Mouse (Mus musculus) heart, embryonic 11.5 days (tissue): ENCODE measurements at regions not wholly inside any gene's neighbourhood (a gene's known extent, or its start where the extent isn't known, plus 50 kb on each side); places are given as distances from the start of the nearest gene placed in this dataset.

Source experiments
- ATAC-seq: fragments of 200-750 bp; cut with Nextera tagmentation; replicated peaks from 2 replicates; pipeline ENCODE4 v1.8.0; 2017; ENCODE audit warnings: moderate library complexity; ENCODE audit not compliant: insufficient number of reproducible peaks, low FRiP score, low TSS enrichment
- H3K27ac ChIP-seq: fragments of 300-500 bp; sonication (generic); 2 replicates; pipeline ENCODE4 v1.5.1; 2014; ENCODE audit warnings: mild to moderate bottlenecking, low read depth, low read length
- H3K27me3 ChIP-seq: fragments of 300-500 bp; sonication (generic); 2 replicates; pipeline ENCODE4 v1.6.1; 2014; ENCODE audit warnings: mild to moderate bottlenecking, low read length, mixed read lengths; ENCODE audit not compliant: control insufficient read depth, insufficient read depth
- H3K36me3 ChIP-seq: fragments of 300-500 bp; sonication (generic); 2 replicates; pipeline ENCODE4 v1.6.1; 2014; ENCODE audit warnings: mild to moderate bottlenecking, low read length, moderate library complexity, mixed read lengths; ENCODE audit not compliant: control insufficient read depth, insufficient read depth
- H3K4me1 ChIP-seq: fragments of 300-500 bp; sonication (generic); 2 replicates; pipeline ENCODE4 v1.6.1; 2014; ENCODE audit warnings: low read length; ENCODE audit not compliant: control insufficient read depth, insufficient read depth
- H3K4me2 ChIP-seq: fragments of 300-500 bp; sonication (generic); 2 replicates; pipeline ENCODE4 v1.6.1; 2014; ENCODE audit warnings: mild to moderate bottlenecking, moderate library complexity
- H3K4me3 ChIP-seq: fragments of 300-500 bp; sonication (generic); 2 replicates; pipeline ENCODE4 v1.5.1; 2014; ENCODE audit warnings: low read depth, low read length
- H3K9ac ChIP-seq: fragments of 300-500 bp; sonication (generic); 2 replicates; pipeline ENCODE4 v1.6.1; 2014; ENCODE audit warnings: mild to moderate bottlenecking, low read depth, low read length, moderate library complexity
- H3K9me3 ChIP-seq: fragments of 300-500 bp; sonication (generic); replicated peaks from 2 replicates; pipeline ENCODE4 v1.6.1; 2016; ENCODE audit warnings: low read length; ENCODE audit not compliant: control insufficient read depth
- WGBS: fragments of 180-500 bp; shearing (Covaris S2); extraction: QIAGEN DNeasy Blood & Tissue Kit; methylation state at CpG from one replicate; pipeline ENCODE4 v1.1.7; 2014; ENCODE audit not compliant: insufficient replicate concordance; 5-methylcytosine and 5-hydroxymethylcytosine counted together

GRCm38 (mm10) chr11:112252548-112252947, 529.5 kb upstream of the Sox9 start:
- H3K4me3 ChIP-seq: no peak overlapping the region
- no peaks in the 10 kb centered on the region for H3K27me3 ChIP-seq
- 80% methylated on average over 1 of the region's 1 CpGs for WGBS
- no peak for ATAC-seq
- no peak overlapping the region for H3K27ac ChIP-seq
- no peaks in the 10 kb centered on the region for H3K4me1 ChIP-seq
- H3K9ac ChIP-seq: no peak overlapping the region
- H3K36me3 ChIP-seq: no peaks in the 10 kb centered on the region
- H3K9me3 ChIP-seq: no peaks in the 10 kb centered on the region
- no peak overlapping the region for H3K4me2 ChIP-seq

DNA sequence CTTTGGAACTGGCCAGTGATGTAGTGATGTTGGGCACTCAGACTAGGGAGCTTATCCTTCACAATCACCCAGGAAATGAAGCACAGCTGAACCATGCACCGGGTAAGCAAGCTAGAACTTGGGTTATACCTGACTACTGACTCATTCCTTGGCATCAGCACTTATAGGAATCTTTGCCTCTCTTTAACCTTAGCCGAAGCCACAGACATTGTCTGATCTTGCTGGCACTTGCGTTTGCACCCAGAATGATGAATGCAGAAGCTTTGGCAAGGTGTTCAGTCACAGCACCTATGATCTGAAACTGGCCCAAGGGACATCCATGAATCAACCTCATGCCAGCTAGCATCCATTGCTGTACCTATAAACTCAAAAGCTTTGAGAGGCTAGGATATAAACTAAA, 529.0 kb upstream of the Sox9 start:
- Histone ChIP-seq H3K9ac (no peak overlapping the region), H3K9me3 (no peaks in the 10 kb centered on the region), H3K4me1 (no peaks in the 10 kb centered on the region), H3K4me2 (no peak overlapping the region), H3K4me3 (no peak overlapping the region), H3K36me3 (no peaks in the 10 kb centered on the region), H3K27ac (no peak overlapping the region), H3K27me3 (no peaks in the 10 kb centered on the region)
- ATAC-seq: no peak
- WGBS: 75% methylated on average over 3 of the region's 3 CpGs

DNA sequence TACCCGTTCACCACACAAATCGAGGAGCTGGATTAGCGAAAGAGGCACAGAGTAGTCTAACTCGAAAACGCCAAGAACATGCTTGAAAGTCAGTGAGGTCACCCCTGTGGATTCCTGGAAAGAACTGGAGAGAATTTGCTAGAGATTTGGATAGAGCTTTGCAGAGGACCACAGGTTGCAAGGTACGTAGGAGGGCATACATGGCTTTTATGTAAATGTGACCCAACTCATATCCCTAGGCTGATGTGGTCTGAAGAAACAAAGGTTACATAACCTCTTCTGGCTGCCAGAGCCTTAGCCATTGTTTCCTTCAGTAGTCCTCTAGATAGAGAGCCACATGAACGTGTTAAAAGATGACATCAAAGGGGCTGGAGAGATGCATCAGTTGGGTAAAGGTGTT, 525.7 kb upstream of the Sox9 start:
- H3K4me2 ChIP-seq: no peak overlapping the region
- no peaks in the 10 kb centered on the region for H3K36me3 ChIP-seq
- ATAC-seq: no peak
- no peaks in the 10 kb centered on the region for H3K27me3 ChIP-seq
- H3K4me1 ChIP-seq: peaks cover 1% of the 10 kb centered on the region; the same call in 1 of the 2 replicates
- no peak overlapping the region for H3K9ac ChIP-seq
- 84% methylated on average over 7 of the region's 7 CpGs for WGBS
- H3K9me3 ChIP-seq: no peaks in the 10 kb centered on the region
- no peak overlapping the region for H3K27ac ChIP-seq
- no peak overlapping the region for H3K4me3 ChIP-seq

GRCm38 (mm10) chr11:112264077-112264476, 517.9 kb upstream of the Sox9 start:
- Histone ChIP-seq H3K27ac (no peak overlapping the region), H3K36me3 (no peaks in the 10 kb centered on the region), H3K27me3 (no peaks in the 10 kb centered on the region), H3K9me3 (no peaks in the 10 kb centered on the region), H3K9ac (no peak overlapping the region), H3K4me3 (no peak overlapping the region), H3K4me1 (peaks cover 3% of the 10 kb centered on the region; the same call in 1 of the 2 replicates), H3K4me2 (no peak overlapping the region)
- 71% methylated on average over 4 of the region's 4 CpGs for WGBS
- ATAC-seq: no peak

DNA sequence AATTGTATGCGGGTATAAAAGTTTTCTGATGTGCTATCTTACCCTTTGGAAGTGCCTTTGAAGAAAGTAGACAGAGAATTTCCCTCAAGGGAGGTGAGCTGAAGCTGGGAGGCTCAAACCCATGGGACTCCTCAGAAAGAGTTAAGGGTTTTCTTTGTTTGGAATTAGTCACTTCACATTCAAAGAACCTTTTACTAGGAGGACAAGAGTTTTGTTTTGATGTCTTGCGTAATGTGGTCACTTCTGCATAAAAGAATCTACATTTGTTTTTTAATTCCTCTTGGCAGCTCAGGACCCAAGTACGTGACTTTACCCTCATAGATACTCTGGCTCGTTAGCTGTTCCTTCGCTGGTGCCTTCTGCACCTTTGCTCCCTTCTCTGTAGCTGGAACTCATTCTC, 511.1 kb upstream of the Sox9 start:
- no peak for ATAC-seq
- no peak overlapping the region for H3K4me2 ChIP-seq
- no peaks in the 10 kb centered on the region for H3K4me1 ChIP-seq
- no peak overlapping the region for H3K27ac ChIP-seq
- H3K27me3 ChIP-seq: no peaks in the 10 kb centered on the region
- H3K9me3 ChIP-seq: no peaks in the 10 kb centered on the region
- no peak overlapping the region for H3K9ac ChIP-seq
- no peak overlapping the region for H3K4me3 ChIP-seq
- WGBS: 83% methylated on average over 5 of the region's 5 CpGs
- H3K36me3 ChIP-seq: no peaks in the 10 kb centered on the region

GRCm38 (mm10) chr11:112278566-112278965, 503.5 kb upstream of the Sox9 start:
- no peak overlapping the region for H3K4me2 ChIP-seq
- no peak overlapping the region for H3K27ac ChIP-seq
- ATAC-seq: no peak
- H3K27me3 ChIP-seq: no peaks in the 10 kb centered on the region
- no peaks in the 10 kb centered on the region for H3K9me3 ChIP-seq
- H3K4me1 ChIP-seq: no peaks in the 10 kb centered on the region
- no peak overlapping the region for H3K4me3 ChIP-seq
- 81% methylated on average over 1 of the region's 1 CpGs for WGBS
- H3K9ac ChIP-seq: no peak overlapping the region
- no peaks in the 10 kb centered on the region for H3K36me3 ChIP-seq

DNA sequence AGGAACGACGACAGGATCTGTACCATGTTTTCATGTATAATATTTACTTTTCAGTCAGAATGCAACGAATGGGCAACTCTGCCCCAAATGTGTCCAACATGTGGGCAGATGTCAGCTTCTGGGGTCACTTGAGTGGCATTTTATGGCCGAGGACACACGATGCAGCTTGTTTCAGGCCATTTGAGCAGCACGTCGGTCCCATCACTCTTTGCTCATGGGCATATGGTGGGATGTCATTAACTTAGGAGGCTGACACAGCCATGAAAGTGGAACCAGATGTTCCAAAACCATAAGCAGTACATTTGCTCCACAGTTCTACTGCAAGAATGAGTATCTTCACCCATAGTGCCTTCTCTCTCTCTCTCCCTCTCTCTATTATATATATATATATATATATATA, 499.1 kb upstream of the Sox9 start:
- no peak overlapping the region for H3K4me2 ChIP-seq
- H3K4me3 ChIP-seq: no peak overlapping the region

GRCm38 (mm10) chr11:112298901-112299341, 483.1 kb upstream of the Sox9 start:
- H3K9me3 ChIP-seq: no peaks in the 10 kb centered on the region
- no peaks in the 10 kb centered on the region for H3K4me1 ChIP-seq
- no peak overlapping the region for H3K27ac ChIP-seq
- H3K4me2 ChIP-seq: no peak overlapping the region
- no peak for ATAC-seq
- WGBS: 76% methylated on average over 5 of the region's 5 CpGs
- H3K9ac ChIP-seq: no peak overlapping the region
- no peak overlapping the region for H3K4me3 ChIP-seq
- no peaks in the 10 kb centered on the region for H3K36me3 ChIP-seq
- no peaks in the 10 kb centered on the region for H3K27me3 ChIP-seq

More for the DNA sequence above, 499.1 kb upstream of the Sox9 start:
- Histone ChIP-seq H3K9me3 (no peaks in the 10 kb centered on the region), H3K27ac (no peak overlapping the region), H3K27me3 (no peaks in the 10 kb centered on the region), H3K36me3 (no peaks in the 10 kb centered on the region), H3K4me1 (no peaks in the 10 kb centered on the region), H3K9ac (no peak overlapping the region)
- 75% methylated on average over 7 of the region's 7 CpGs for WGBS
- no peak for ATAC-seq

- Histone ChIP-seq H3K27ac (no peak overlapping the region), H3K9ac (no peak overlapping the region), H3K27me3 (no peaks in the 10 kb centered on the region), H3K4me2 (no peak overlapping the region), H3K9me3 (no peaks in the 10 kb centered on the region), H3K4me1 (no peaks in the 10 kb centered on the region), H3K36me3 (no peaks in the 10 kb centered on the region), H3K4me3 (no peak overlapping the region)
- ATAC-seq: no peak
- WGBS: 45% methylated on average over 2 of the region's 2 CpGs
These were observed 478.9 kb upstream of the Sox9 start for GRCm38 (mm10) chr11:112303091-112303490.
